Mouse (Mus musculus) embryonic facial prominence, embryonic 10.5 days (tissue): ENCODE measurements around the gene Poldip3. TPM values are rescaled to one million over a fixed set of nuclear protein-coding genes. Genes with fewer than 3 reads are reported as not detected.

ENCODE experiments used
- DNase-seq: peaks from one replicate; pipeline ENCODE4 v3.0.0-alpha.2; 2017; ENCODE audit warnings: low spot score
- H3K27ac ChIP-seq: fragments of 300-500 bp; sonication (generic); replicated peaks from 2 replicates; pipeline ENCODE4 v1.5.1; 2016; ENCODE audit warnings: mild to moderate bottlenecking
- H3K27me3 ChIP-seq: fragments of 300-500 bp; sonication (generic); replicated peaks from 2 replicates; pipeline ENCODE4 v1.6.1; 2016; ENCODE audit warnings: low read depth, mild to moderate bottlenecking; ENCODE audit not compliant: poor library complexity, severe bottlenecking
- H3K36me3 ChIP-seq: fragments of 300-500 bp; sonication (generic); replicated peaks from 2 replicates; pipeline ENCODE4 v1.6.1; 2016; ENCODE audit warnings: mild to moderate bottlenecking, moderate library complexity
- H3K4me1 ChIP-seq: fragments of 300-500 bp; sonication (generic); 2 replicates; pipeline ENCODE4 v1.6.1; 2016
- H3K4me3 ChIP-seq: fragments of 300-500 bp; sonication (generic); 2 replicates; pipeline ENCODE4 v1.5.1; 2016; ENCODE audit warnings: mild to moderate bottlenecking, moderate library complexity
- H3K9me3 ChIP-seq: fragments of 300-500 bp; sonication (generic); 2 replicates; pipeline ENCODE4 v1.6.1; 2016; ENCODE audit warnings: mild to moderate bottlenecking
- WGBS: fragments of 180-500 bp; shearing (Covaris S2); methylation state at CpG from one replicate; pipeline ENCODE4 v1.1.7; 2016; 5-methylcytosine and 5-hydroxymethylcytosine counted together
- polyA plus RNA-seq: library from polyadenylated mRNA; unstranded; fragments of >200 nt; fragmentation: Nextera tagmentation; extraction: Ambion mirVana; gene quantifications from 2 replicates; pipeline ENCODE4 v1.2.1, GENCODE M21; 2016

The Poldip3 gene
- polyA plus RNA-seq, 1 experiment from 2014 or later = 182 TPM

GRCm38 (mm10) chr15:83114106-83114505 is 35.1 kb downstream of the Poldip3 start:
- Histone ChIP-seq H3K4me3 (no peak overlapping the region), H3K4me1 (peaks cover 9% of the 10 kb centered on the region), H3K27me3 (no peaks in the 10 kb centered on the region), H3K36me3 (peaks cover 55% of the 10 kb centered on the region), H3K9me3 (no peaks in the 10 kb centered on the region), H3K27ac (no peak overlapping the region)
- 83% methylated on average over 9 of the region's 9 CpGs for WGBS
- DNase-seq = no peak

GRCm38 (mm10) chr15:83112898-83113297 is 36.3 kb downstream of the Poldip3 start:
- Histone ChIP-seq H3K36me3 (peaks cover 43% of the 10 kb centered on the region), H3K4me1 (peaks cover 13% of the 10 kb centered on the region), H3K27ac (peak overlapping the region; percentile 3; the same call in 1 of the 2 replicates), H3K9me3 (no peaks in the 10 kb centered on the region), H3K4me3 (no peak overlapping the region), H3K27me3 (no peaks in the 10 kb centered on the region)
- DNase-seq = peak; percentile 72
- WGBS = 13% methylated on average over 11 of the region's 11 CpGs

DNA sequence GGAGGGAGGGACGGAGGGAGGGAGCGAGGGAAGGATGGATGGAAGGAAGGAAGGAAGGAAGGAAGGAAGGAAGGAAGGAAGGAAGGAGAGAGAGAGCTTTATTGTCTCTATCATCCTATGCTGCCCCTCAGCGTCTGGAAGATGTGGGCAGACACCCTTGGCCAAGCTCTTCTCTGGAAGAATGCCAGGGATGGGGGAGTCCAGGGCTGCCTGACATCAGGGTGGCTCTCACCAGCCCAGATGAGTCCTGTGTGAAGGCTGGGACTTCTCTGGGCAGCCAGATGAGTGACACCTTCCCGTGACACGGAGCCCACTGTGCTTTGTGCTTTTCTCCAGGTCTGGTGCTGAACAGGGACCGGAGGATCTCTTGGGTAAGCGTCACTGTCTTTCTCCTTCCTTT is 37.3 kb downstream of the Poldip3 start:
- Histone ChIP-seq H3K9me3 (no peaks in the 10 kb centered on the region), H3K27ac (no peak overlapping the region), H3K4me3 (no peak overlapping the region), H3K4me1 (peaks cover 22% of the 10 kb centered on the region), H3K27me3 (no peaks in the 10 kb centered on the region), H3K36me3 (peaks cover 33% of the 10 kb centered on the region)
- WGBS = 88% methylated on average over 7 of the region's 7 CpGs
- no peak for DNase-seq

DNA sequence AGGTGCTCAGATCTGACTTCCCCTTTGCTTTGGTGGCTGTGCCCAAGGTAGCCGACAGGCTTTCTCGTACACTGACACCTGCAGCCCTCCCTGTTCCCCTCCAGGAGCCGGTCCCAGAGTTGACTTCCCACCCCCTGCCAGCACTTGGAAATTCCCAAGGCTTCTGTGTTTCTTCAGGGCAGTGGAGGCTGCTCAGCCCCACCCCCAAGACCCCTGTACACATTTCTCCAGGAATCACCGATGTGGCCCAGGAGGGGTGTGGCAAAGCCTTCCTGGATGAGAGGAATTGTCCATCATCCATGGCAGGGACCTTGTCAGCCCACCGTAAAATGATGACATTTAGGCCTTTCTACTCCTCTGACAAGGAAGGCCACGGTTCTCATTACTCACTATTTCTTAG is 37.9 kb downstream of the Poldip3 start:
- 68% methylated on average over 6 of the region's 6 CpGs for WGBS

GRCm38 (mm10) chr15:83107814-83108213 is 41.4 kb downstream of the Poldip3 start:
- H3K36me3 ChIP-seq = no peaks in the 10 kb centered on the region; the same call in 1 of the 2 replicates
- 38% methylated on average over 6 of the region's 6 CpGs for WGBS
- no peak overlapping the region for H3K4me3 ChIP-seq
- H3K9me3 ChIP-seq = no peaks in the 10 kb centered on the region
- H3K27me3 ChIP-seq = no peaks in the 10 kb centered on the region
- no peak for DNase-seq
- H3K27ac ChIP-seq = 0 out of 2 replicates have a peak overlapping the region, but pooled peaks have one; percentile 24
- peaks cover 22% of the 10 kb centered on the region for H3K4me1 ChIP-seq

More for the DNA sequence above, 37.9 kb downstream of the Poldip3 start:
- peaks cover 27% of the 10 kb centered on the region for H3K4me1 ChIP-seq
- H3K4me3 ChIP-seq = no peak overlapping the region
- H3K36me3 ChIP-seq = peaks cover 27% of the 10 kb centered on the region
- DNase-seq = no peak
- no peaks in the 10 kb centered on the region for H3K9me3 ChIP-seq
- H3K27me3 ChIP-seq = no peaks in the 10 kb centered on the region
- H3K27ac ChIP-seq = no peak overlapping the region

DNA sequence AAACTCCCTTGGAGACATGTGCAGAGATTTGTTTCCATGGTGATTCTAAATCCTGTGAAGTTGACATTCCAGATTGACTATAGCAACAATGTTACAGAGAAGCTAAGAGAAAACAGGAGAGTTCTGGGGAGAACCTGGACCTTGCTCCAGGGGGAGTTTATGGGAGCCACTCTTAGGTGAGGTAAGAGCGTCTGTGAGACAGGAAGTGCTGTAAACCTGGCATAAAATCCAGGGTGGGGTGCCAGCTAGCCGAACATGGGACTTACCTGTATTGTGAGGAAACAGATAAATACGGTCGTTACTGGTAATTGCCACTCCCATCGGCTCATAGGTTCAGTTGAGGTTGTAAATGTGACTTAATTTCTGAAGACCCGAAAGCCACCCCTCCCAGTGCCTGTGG is 42.8 kb downstream of the Poldip3 start:
- H3K27me3 ChIP-seq = 0 out of 2 replicates have a peak, but pooled peaks cover 6% of the 10 kb centered on the region
- H3K27ac ChIP-seq = no peak overlapping the region
- H3K36me3 ChIP-seq = no peaks in the 10 kb centered on the region; the same call in 1 of the 2 replicates
- H3K9me3 ChIP-seq = no peaks in the 10 kb centered on the region
- no peak overlapping the region for H3K4me3 ChIP-seq
- DNase-seq = no peak
- peaks cover 23% of the 10 kb centered on the region for H3K4me1 ChIP-seq
- 87% methylated on average over 6 of the region's 6 CpGs for WGBS

- no peak overlapping the region for H3K27ac ChIP-seq
- H3K27me3 ChIP-seq = peaks cover 19% of the 10 kb centered on the region
- WGBS = 55% methylated on average over 1 of the region's 1 CpGs
- H3K4me1 ChIP-seq = peaks cover 42% of the 10 kb centered on the region
- DNase-seq = no peak
- H3K9me3 ChIP-seq = no peaks in the 10 kb centered on the region
- H3K36me3 ChIP-seq = no peaks in the 10 kb centered on the region; the same call in 1 of the 2 replicates
- no peak overlapping the region for H3K4me3 ChIP-seq
Observed at GRCm38 (mm10) chr15:83103111-83103510, 46.1 kb downstream of the Poldip3 start.

DNA sequence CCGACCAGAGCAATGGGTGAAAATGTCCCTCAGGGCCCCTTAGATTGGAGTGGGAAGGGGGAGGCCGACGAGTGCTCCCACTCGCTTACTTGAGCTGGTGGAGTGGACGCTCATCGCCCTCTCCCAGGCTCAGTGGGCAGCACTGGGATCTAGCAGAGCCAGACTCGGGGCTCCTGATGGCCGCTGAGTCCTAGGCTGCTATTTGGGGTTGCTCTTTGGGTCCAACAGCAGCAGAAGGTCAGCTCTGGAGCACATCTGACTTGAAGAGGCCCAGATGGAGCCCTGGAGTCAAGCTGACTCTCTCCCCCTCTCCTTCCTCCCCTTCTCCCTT is 48.9 kb downstream of the Poldip3 start:
- H3K4me1 ChIP-seq = peaks cover 31% of the 10 kb centered on the region
- H3K27me3 ChIP-seq = peaks cover 26% of the 10 kb centered on the region
- H3K4me3 ChIP-seq = peak overlapping the region; percentile 66
- 4% methylated on average over 8 of the region's 8 CpGs for WGBS
- no peaks in the 10 kb centered on the region for H3K9me3 ChIP-seq
- no peaks in the 10 kb centered on the region for H3K36me3 ChIP-seq
- peak overlapping the region; percentile 81 for H3K27ac ChIP-seq
- DNase-seq = no peak

DNA sequence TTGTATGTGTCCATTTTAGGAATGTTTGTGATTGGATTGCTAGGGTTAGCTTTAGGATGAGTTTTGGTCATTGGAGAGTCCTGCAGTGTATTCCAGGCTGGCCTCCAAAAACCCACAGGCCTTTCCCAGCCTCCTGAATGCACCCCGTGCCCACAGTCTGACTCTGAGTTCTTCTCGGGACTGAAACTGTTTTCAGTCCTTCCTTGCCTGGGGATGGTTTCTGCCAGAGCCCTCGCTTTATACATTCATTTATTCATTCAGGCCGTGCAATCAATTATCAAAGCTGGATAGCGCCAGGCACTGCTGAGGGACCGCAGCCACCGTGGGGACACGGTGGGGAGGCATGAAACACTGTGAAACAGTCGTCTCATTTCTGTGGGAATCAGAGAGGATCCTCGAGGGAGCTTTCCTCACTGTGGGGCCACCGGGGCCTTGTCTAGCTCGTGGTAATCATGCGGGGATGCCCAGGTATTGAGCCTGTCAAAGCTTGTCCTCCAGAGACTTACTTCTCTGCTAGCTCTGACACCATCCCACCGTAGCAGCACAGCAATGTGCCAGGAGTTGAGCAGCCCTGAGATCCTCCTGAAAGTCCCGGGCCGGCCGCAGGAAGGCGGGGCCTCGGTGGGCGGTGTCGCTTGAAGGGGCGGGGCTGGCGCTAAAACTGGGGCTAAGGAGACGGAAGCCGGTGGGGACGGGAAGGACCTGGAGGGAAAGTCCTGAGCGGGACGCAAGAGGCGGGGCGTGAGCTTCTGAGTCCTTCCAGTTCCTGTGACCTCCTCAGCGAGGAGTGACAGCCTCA is 49.5 kb downstream of the Poldip3 start:
- Histone ChIP-seq H3K4me1 (peaks cover 31% of the 10 kb centered on the region), H3K4me3 (peak overlapping the region; percentile 66), H3K9me3 (no peaks in the 10 kb centered on the region), H3K27ac (peak overlapping the region; percentile 81), H3K36me3 (no peaks in the 10 kb centered on the region), H3K27me3 (peaks cover 26% of the 10 kb centered on the region)
- 3% methylated on average over 31 of the region's 31 CpGs for WGBS
- peak; percentile 93 for DNase-seq

DNA sequence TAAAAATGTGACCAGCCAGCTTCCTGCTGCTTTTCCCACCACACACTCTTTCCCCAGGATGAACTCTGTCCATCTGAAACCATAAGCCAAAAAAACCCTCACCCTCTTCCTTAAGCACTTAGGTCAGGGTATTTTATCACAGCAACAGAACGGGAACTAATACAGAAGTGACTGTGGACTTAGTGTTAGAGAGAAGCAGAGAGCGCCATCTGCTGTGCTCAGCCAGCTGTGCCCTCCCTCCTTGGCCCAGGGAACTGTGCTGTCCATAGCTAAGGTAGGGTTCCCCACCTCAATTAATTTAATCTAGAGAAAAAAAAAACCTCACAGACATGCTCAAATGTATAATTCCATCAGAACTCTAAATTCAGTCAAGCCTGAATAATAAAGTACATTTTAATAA is 53.2 kb downstream of the Poldip3 start:
- peaks cover 27% of the 10 kb centered on the region for H3K4me1 ChIP-seq
- no peak overlapping the region for H3K4me3 ChIP-seq
- no peak overlapping the region for H3K27ac ChIP-seq
- no peaks in the 10 kb centered on the region for H3K9me3 ChIP-seq
- H3K27me3 ChIP-seq = peaks cover 22% of the 10 kb centered on the region
- H3K36me3 ChIP-seq = no peaks in the 10 kb centered on the region
- 39% methylated on average over 2 of the region's 2 CpGs for WGBS
- no peak for DNase-seq

DNA sequence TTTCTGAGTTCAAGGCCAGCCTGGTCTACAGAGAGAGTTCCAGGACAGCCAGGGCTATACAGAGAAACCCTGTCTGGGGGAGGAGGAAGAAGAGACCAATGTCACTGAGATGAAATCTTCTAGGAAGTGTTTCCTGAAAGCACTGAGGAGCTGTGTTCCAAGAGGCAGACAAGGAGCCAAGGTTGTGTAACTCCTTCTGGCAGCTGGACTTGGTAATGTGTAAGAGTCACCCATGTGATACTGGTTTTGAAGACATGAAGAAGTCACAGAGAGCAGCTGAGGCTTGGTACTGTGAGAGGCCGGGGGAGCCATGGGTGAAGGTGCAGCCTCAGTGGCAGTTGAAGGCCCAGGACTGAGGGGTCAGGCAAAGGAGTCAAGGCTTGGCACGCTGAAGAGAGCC is 55.5 kb downstream of the Poldip3 start:
- DNase-seq = no peak
- Histone ChIP-seq H3K27ac (no peak overlapping the region), H3K36me3 (no peaks in the 10 kb centered on the region), H3K27me3 (peaks cover 37% of the 10 kb centered on the region), H3K4me3 (no peak overlapping the region), H3K4me1 (peaks cover 24% of the 10 kb centered on the region), H3K9me3 (no peaks in the 10 kb centered on the region)
- WGBS = 80% methylated on average over 2 of the region's 2 CpGs

DNA sequence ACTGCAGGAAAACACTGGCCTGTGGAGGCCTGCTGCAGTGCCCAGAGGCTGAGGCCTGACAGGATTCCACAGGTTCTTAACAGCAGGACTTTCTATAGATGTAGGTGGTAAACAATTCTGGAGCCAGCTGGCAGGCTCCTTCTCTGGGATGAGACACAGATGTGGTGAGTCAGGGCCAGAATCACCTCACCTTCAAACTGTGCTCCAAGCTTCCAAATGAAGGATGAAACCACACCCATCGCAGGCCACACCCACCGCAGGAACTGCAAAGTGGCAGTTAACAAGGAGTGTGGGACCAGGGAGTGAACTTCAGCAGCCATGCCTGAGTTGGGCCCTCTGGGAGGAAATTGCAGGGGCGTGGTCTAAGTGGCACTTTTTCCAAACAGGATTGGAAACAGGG is 58.3 kb downstream of the Poldip3 start:
- Histone ChIP-seq H3K9me3 (no peaks in the 10 kb centered on the region), H3K4me1 (peaks cover 24% of the 10 kb centered on the region), H3K27ac (no peak overlapping the region), H3K36me3 (no peaks in the 10 kb centered on the region), H3K27me3 (peaks cover 51% of the 10 kb centered on the region), H3K4me3 (no peak overlapping the region)
- DNase-seq = no peak
- WGBS = 36% methylated on average over 3 of the region's 3 CpGs

DNA sequence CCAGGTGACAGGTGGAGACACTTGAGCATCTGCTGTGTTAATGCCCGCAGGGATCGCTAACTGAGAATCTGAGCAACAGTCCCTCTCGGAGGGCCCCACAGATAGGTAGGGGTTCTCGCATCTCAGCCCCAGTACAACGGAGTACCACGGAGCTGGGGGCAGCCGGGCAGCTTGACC is 59.9 kb downstream of the Poldip3 start, which contains the start of gene Serhl:
Serhl (plus strand) TSS at position 78 of the 177 bp plus-strand sequence.
- 9% methylated on average over 7 of the region's 7 CpGs for WGBS
- H3K4me3 ChIP-seq = peak within 1 kb of the TSS; percentile 43
- H3K27me3 ChIP-seq = peaks cover 53% of the 10 kb centered on the region

More for the DNA sequence above, 59.9 kb downstream of the Poldip3 start, which contains the start of gene Serhl:
- peaks cover 28% of the 10 kb centered on the region for H3K4me1 ChIP-seq
- no peaks in the 10 kb centered on the region for H3K9me3 ChIP-seq
- no peak for DNase-seq
- no peak within 1 kb of the TSS for H3K27ac ChIP-seq
- H3K36me3 ChIP-seq = no peaks in the 10 kb centered on the region
